Mouse (Mus musculus) embryo, embryonic 10.5 days (tissue): Measurements from ENCODE around the gene Ccr5.

Experiments used
- DNase-seq: peaks from one replicate; pipeline ENCODE4 v3.0.0-alpha.2; 2015; ENCODE audit warnings: low spot score

Gene Ccr5

GRCm38 (mm10) chr9:124138055-124138775 lies 16.9 kb downstream of the Ccr5 start:
- DNase-seq, result no peak

- no peak for DNase-seq
Measured at GRCm38 (mm10) chr9:124143678-124144077, 22.3 kb downstream of the Ccr5 start.

- DNase-seq, result no peak
Measured at GRCm38 (mm10) chr9:124146307-124146706, 25.0 kb downstream of the Ccr5 start.
